Mouse (Mus musculus) E14TG2a.4 (cell line): ENCODE measurements around the gene Ice2.

Experiments used
- H3K27me3 ChIP-seq: 2 replicates; pipeline ENCODE4 v1.6.1; 2014; ENCODE audit warnings: low read length, control low read depth; ENCODE audit not compliant: insufficient read depth
- H3K36me3 ChIP-seq: 2 replicates; pipeline ENCODE4 v1.6.1; 2014; ENCODE audit warnings: low read length, control low read depth; ENCODE audit not compliant: insufficient read depth
- H3K4me1 ChIP-seq: replicated peaks from 2 replicates; pipeline ENCODE4 v1.6.1; 2014; ENCODE audit warnings: low read depth, low read length, control low read depth
- H3K4me3 ChIP-seq: replicated peaks from 2 replicates; pipeline ENCODE4 v1.5.1; 2014; ENCODE audit warnings: mild to moderate bottlenecking, low read length
- H3K9me3 ChIP-seq: 2 replicates; pipeline ENCODE4 v1.6.1; 2014; ENCODE audit warnings: low read length, control low read depth
- CTCF ChIP-seq: conservative IDR thresholded peaks from 2 replicates; pipeline ENCODE4 v1.5.1; 2014; ENCODE audit warnings: low read length
- NANOG ChIP-seq: IDR thresholded peaks from 2 replicates; pipeline ENCODE4 v1.6.1; 2014; ENCODE audit warnings: borderline replicate concordance, low read length, mixed read lengths
- POU5F1 ChIP-seq: IDR thresholded peaks from 2 replicates; pipeline ENCODE4 v1.6.1; 2014; ENCODE audit warnings: low read length, borderline replicate concordance

Gene Ice2

DNA sequence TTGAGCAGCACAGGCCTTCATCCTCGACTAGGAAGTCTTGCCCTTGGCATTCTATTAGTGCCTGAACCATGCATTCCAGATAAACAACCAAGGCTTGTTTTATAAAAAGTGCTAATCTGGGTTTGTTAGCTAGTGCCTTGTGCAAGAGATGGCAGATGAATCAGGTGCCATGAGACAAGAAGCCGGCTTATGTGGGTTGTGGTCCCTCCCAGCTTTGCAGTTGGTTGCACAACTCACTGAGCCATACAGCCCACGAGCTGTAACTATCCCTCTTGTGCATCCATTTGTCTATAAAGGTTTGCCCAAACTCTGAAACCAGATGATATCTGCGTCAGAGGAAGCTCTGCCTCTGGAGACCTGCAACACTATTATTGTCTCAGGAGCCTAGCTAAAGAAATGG lies 30.7 kb upstream of the Ice2 start:
- TF ChIP-seq POU5F1 (no peak), NANOG (no peak), CTCF (no peak)
- Histone ChIP-seq H3K4me1 (peaks cover 11% of the 10 kb centered on the region), H3K27me3 (0 out of 2 replicates have a peak, but pooled peaks cover 2% of the 10 kb centered on the region), H3K4me3 (no peak overlapping the region), H3K9me3 (no peaks in the 10 kb centered on the region), H3K36me3 (0 out of 2 replicates have a peak, but pooled peaks cover 4% of the 10 kb centered on the region)

DNA sequence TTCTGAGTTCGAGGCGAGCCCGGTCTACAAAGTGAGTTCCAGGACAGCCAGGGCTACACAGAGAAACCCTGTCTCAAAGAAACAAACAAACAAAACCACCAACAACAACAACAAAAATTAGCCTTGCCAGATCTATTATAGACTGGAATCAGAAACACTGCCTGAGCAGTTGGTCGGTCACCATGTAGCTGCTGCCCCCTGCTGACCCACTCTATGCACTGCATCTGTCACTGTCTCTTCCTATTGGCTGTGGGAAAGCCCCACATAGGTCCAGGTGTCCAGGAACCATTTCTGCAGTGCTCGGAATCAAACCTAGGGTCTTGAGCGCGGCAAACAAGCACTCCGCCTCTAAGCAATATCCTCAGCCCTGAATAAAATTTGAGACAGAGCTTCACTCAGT lies 29.6 kb upstream of the Ice2 start:
- 0 out of 2 replicates have a peak, but pooled peaks cover 4% of the 10 kb centered on the region for H3K36me3 ChIP-seq
- no peak overlapping the region for H3K4me3 ChIP-seq
- H3K9me3 ChIP-seq, result no peaks in the 10 kb centered on the region
- 0 out of 2 replicates have a peak, but pooled peaks cover 2% of the 10 kb centered on the region for H3K27me3 ChIP-seq
- H3K4me1 ChIP-seq, result peaks cover 13% of the 10 kb centered on the region
- TF ChIP-seq CTCF, result peak; percentile 79
- no peak for TF ChIP-seq POU5F1

DNA sequence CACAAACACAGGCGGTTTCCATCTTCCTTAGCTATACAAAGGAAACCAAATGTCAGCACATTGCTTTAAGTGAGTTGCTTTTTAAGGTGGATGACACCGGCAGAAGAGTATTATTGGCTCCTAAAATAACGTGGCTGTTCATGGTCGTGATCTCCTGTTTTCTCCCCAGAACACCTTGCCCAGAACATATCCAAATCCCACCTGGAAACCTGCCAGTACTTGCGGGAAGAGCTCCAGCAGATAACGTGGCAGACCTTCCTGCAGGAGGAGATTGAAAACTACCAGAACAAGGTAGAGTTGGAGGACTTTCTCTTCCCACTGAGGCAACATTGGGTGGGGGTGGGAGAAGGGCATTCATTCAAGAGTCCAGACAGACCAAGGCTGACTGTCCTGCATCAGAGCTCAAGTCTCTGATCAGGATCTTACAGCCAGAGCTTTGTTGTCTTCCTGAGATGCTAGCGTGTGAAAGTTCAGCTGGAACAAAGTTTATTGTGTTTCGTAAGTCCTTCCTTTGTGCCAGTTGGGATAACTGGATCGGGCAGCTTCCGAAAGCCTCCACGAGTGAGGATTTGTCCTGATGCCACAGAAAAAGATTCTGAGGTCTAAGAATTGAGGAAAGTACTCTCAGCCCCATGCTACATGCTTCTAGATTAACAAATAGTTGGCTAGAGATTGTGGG lies 26.5 kb upstream of the Ice2 start:
- Histone ChIP-seq H3K4me1 (peaks cover 4% of the 10 kb centered on the region; the same call in 1 of the 2 replicates), H3K36me3 (no peaks in the 10 kb centered on the region), H3K27me3 (0 out of 2 replicates have a peak, but pooled peaks cover 2% of the 10 kb centered on the region), H3K9me3 (no peaks in the 10 kb centered on the region), H3K4me3 (no peak overlapping the region)
- no peak for TF ChIP-seq CTCF
- TF ChIP-seq POU5F1, result no peak
- TF ChIP-seq NANOG, result no peak

DNA sequence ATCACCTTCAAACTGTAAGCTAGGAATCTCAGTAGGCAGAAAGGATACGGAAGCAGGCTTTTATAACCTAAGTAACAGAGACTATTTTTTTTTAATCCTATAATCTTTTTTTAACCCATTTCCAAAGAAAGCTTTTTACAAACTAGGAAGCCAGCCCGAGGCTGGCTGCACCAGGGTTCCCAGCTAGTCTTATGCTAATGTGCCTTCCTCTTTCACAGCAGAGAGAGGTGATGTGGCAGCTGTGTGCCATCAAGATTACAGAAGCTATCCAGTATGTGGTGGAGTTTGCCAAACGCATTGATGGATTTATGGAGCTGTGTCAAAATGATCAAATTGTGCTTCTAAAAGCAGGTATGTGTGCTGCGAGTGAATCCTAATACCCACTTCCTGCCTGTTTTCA lies 24.8 kb upstream of the Ice2 start:
- no peaks in the 10 kb centered on the region for H3K36me3 ChIP-seq
- H3K27me3 ChIP-seq, result 0 out of 2 replicates have a peak, but pooled peaks cover 2% of the 10 kb centered on the region
- no peak for TF ChIP-seq CTCF
- no peak for TF ChIP-seq POU5F1
- TF ChIP-seq NANOG, result no peak
- no peak overlapping the region for H3K4me3 ChIP-seq
- peaks cover 4% of the 10 kb centered on the region; the same call in 1 of the 2 replicates for H3K4me1 ChIP-seq
- no peaks in the 10 kb centered on the region for H3K9me3 ChIP-seq

DNA sequence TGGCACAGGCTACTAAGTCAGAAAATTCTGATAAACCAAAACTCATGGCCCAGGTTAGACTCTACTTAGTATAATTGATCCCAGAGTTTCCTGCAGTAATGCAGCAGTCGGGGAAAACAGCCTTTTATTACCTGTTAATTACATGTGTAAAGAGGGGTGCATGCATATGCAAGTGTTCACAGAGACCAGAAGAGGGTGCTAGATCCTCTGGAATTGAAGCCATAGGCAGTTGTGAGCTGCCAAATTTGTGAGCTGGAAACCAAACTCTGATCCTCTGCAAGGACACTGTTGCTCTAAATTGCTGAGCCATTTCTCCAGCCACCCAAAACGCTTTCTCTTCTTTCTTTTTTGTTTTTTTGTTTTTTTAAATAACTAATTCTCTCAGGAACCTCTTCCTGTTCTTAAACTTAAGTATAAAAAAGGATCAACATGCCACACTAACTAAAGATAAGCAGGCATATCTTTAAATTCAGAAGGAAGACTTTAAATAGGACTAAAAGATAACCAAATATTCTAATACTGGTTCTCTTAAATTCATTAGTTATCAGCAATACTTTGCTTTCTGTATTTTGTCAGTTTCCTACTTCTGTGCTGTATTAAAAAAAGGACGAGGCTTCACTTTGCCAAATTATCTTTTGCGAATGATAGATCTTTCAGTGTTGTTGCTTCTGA lies 20.6 kb upstream of the Ice2 start:
- Histone ChIP-seq H3K9me3 (no peaks in the 10 kb centered on the region), H3K4me1 (peaks cover 4% of the 10 kb centered on the region; the same call in 1 of the 2 replicates), H3K4me3 (no peak overlapping the region), H3K27me3 (no peaks in the 10 kb centered on the region; the same call in 1 of the 2 replicates), H3K36me3 (no peaks in the 10 kb centered on the region)
- no peak for TF ChIP-seq CTCF
- TF ChIP-seq NANOG, result no peak
- no peak for TF ChIP-seq POU5F1

DNA sequence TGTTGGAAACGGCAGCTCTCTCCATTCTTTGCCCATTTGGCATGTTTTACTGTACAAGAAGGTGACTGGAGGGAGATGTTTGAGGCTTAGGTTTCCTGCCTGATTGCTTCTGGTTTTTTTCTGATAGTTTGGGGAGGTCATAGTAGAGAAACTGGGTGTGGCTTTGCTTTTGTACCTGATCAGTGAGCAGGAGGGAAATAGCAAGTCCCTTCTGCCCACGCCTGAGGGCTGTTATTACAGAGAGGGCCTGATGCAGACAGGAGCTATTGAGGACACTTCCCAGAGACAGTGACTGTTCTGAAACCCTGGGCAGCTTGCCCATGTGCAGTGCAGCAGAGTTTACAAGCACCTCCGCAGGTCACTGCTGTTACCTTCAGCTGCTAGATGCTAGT lies 20.1 kb upstream of the Ice2 start:
- no peak overlapping the region for H3K4me3 ChIP-seq
- no peaks in the 10 kb centered on the region; the same call in 1 of the 2 replicates for H3K27me3 ChIP-seq
- H3K9me3 ChIP-seq, result no peaks in the 10 kb centered on the region
- peaks cover 4% of the 10 kb centered on the region; the same call in 1 of the 2 replicates for H3K4me1 ChIP-seq
- H3K36me3 ChIP-seq, result no peaks in the 10 kb centered on the region
- TF ChIP-seq CTCF (no peak), NANOG (no peak), POU5F1 (no peak)

DNA sequence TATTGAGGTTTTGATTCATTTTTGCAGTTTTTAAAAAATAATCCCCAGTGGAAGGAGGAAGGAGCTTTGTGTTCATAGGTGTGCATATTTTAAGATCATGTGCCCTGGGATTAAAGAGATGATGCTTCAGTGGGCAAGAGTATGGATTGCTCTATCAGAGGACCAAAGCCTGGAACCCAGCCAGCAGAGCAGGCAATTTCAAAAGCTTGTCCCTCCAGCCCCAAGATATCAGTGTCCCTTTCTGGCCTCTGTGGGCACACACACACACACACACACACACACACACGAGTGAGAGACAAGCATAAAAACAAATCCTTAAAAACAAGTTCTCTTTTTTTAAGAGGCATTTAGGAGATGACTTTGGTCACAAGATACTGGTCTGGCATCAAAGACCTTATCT lies 17.2 kb upstream of the Ice2 start:
- Histone ChIP-seq H3K36me3 (no peaks in the 10 kb centered on the region), H3K9me3 (no peaks in the 10 kb centered on the region), H3K27me3 (no peaks in the 10 kb centered on the region; the same call in 1 of the 2 replicates), H3K4me1 (peaks cover 8% of the 10 kb centered on the region; the same call in 1 of the 2 replicates), H3K4me3 (no peak overlapping the region)
- TF ChIP-seq POU5F1, result no peak

DNA sequence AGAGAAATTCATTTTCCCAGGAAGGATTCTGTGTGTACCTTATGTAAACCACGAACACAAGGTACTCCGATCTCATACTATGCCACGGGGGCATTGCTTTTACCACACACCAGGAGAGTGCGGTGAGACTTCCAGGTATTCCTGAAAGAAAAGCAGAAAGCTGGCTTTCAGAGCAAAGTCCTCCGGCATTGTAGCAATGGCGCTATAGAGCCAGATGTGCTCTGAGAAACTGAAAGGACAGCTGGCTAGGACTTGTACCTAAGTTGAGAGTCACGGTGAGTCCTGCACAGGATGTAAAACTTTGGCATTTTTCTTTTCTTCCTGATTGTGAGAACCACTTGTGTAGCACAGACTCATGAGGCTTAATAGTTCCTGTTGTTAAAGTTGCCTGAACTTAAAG lies 16.0 kb upstream of the Ice2 start:
- H3K4me3 ChIP-seq, result no peak overlapping the region
- no peaks in the 10 kb centered on the region for H3K9me3 ChIP-seq
- H3K4me1 ChIP-seq, result peaks cover 8% of the 10 kb centered on the region; the same call in 1 of the 2 replicates
- no peaks in the 10 kb centered on the region; the same call in 1 of the 2 replicates for H3K27me3 ChIP-seq
- no peaks in the 10 kb centered on the region for H3K36me3 ChIP-seq
- TF ChIP-seq POU5F1, result no peak

DNA sequence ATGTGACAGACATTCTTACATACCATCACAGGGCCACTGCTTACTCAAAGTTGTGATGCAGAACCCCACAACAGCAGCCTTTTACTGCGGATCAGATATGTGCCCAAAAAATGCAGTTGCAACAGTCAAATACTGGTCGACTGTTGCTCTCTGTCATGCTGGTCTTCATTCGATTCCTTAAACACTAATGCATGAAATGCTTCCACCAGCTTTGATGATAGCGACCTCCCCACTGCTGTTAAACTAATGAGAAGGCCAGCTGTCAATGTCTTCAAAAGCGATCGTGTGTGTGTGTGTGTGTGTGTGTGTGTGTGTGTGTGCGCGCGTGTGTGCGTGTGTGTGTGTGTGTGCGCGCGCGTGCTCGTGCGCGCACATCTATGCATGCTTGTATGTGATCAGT lies 13.2 kb upstream of the Ice2 start:
- TF ChIP-seq NANOG (no peak), CTCF (no peak), POU5F1 (no peak)
- H3K36me3 ChIP-seq, result no peaks in the 10 kb centered on the region

More for the DNA sequence above, 13.2 kb upstream of the Ice2 start:
- Histone ChIP-seq H3K27me3 (no peaks in the 10 kb centered on the region; the same call in 1 of the 2 replicates), H3K4me3 (no peak overlapping the region), H3K9me3 (no peaks in the 10 kb centered on the region), H3K4me1 (peaks cover 8% of the 10 kb centered on the region; the same call in 1 of the 2 replicates)
